Mouse (Mus musculus) E14TG2a.4 (cell line): ENCODE measurements around the gene Eya2.
A peak's percentile ranks its signal among the peaks of the same experiment; 100 is the strongest.

Experiments
- H3K27me3 ChIP-seq: 2 replicates; pipeline ENCODE4 v1.6.1; 2014; ENCODE audit warnings: low read length, control low read depth; ENCODE audit not compliant: insufficient read depth
- H3K36me3 ChIP-seq: 2 replicates; pipeline ENCODE4 v1.6.1; 2014; ENCODE audit warnings: low read length, control low read depth; ENCODE audit not compliant: insufficient read depth
- H3K4me1 ChIP-seq: replicated peaks from 2 replicates; pipeline ENCODE4 v1.6.1; 2014; ENCODE audit warnings: low read depth, low read length, control low read depth
- H3K4me3 ChIP-seq: replicated peaks from 2 replicates; pipeline ENCODE4 v1.5.1; 2014; ENCODE audit warnings: mild to moderate bottlenecking, low read length
- H3K9me3 ChIP-seq: 2 replicates; pipeline ENCODE4 v1.6.1; 2014; ENCODE audit warnings: low read length, control low read depth
- CTCF ChIP-seq: conservative IDR thresholded peaks from 2 replicates; pipeline ENCODE4 v1.5.1; 2014; ENCODE audit warnings: low read length
- NANOG ChIP-seq: IDR thresholded peaks from 2 replicates; pipeline ENCODE4 v1.6.1; 2014; ENCODE audit warnings: borderline replicate concordance, low read length, mixed read lengths
- POU5F1 ChIP-seq: IDR thresholded peaks from 2 replicates; pipeline ENCODE4 v1.6.1; 2014; ENCODE audit warnings: low read length, borderline replicate concordance

Eya2 gene

DNA sequence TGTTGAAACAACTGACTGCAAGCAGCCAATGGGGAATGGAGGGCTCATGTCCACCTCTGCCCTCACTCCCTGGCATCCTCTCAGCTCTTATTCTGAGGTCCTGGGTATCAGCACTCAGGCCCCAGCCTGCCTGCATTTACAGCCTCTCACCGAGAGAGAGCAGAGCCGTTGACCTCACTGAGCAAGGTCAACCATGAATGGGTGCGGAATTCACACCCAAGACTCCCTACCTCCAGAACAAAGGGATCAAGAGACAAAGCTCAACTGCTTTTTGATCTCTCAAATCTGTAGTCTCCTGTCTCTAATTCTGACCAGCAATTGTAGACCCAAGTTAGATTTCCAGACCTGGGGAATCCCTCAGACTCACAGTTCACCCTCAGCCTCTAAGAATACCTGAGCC lies 48.8 kb downstream of the Eya2 start:
- H3K9me3 ChIP-seq, result no peaks in the 10 kb centered on the region
- H3K27me3 ChIP-seq, result peaks cover 43% of the 10 kb centered on the region
- H3K4me1 ChIP-seq, result peaks cover 49% of the 10 kb centered on the region
- H3K4me3 ChIP-seq, result 0 out of 2 replicates have a peak overlapping the region, but pooled peaks have one; percentile 17
- TF ChIP-seq POU5F1, result no peak
- H3K36me3 ChIP-seq, result no peaks in the 10 kb centered on the region

DNA sequence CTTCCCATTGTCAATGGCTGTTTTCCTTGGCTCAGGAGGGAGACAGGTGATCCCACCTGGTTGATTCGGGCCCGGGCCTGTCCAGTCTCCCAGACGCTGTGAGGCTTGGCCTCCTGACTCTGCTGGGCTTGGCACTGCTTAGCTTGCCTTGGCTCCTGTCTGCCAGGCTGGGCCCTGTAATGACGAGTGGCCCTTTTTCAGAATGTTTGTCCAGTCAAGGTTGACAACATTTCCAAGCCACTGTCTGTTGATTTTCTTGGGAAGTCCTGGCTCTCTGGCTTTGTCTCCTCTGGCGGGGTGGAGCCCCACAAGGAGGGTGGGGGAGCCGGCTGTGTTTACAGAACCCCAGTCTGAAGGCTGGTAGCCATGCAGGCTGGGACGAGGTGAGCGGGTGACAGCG lies 49.2 kb downstream of the Eya2 start:
- no peaks in the 10 kb centered on the region for H3K9me3 ChIP-seq
- peaks cover 52% of the 10 kb centered on the region for H3K4me1 ChIP-seq
- H3K36me3 ChIP-seq, result no peaks in the 10 kb centered on the region
- 0 out of 2 replicates have a peak overlapping the region, but pooled peaks have one; percentile 17 for H3K4me3 ChIP-seq
- TF ChIP-seq CTCF, result no peak
- TF ChIP-seq NANOG, result no peak
- no peak for TF ChIP-seq POU5F1
- H3K27me3 ChIP-seq, result peaks cover 40% of the 10 kb centered on the region

DNA sequence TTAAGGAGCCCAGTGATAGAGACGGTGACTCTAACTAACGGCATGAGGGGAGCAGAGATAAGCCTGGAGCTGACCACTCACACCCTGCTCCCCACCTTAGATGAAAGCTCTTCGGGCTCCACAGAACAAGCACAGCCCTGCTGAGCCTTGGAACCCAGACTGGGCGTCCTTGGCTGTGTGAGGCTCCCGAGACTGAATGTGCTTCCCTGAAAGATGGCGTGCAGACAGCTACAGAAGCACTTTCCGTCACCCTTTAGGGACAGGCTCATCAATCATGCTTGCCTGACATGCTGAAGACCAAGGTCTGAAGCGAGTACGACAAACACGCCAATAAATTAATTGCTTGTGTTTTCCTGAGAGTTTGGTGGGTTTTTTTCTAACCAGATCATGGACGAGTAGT lies 56.2 kb downstream of the Eya2 start:
- H3K4me3 ChIP-seq, result no peak overlapping the region
- peaks cover 26% of the 10 kb centered on the region for H3K4me1 ChIP-seq
- H3K36me3 ChIP-seq, result no peaks in the 10 kb centered on the region
- no peaks in the 10 kb centered on the region for H3K9me3 ChIP-seq
- H3K27me3 ChIP-seq, result peaks cover 14% of the 10 kb centered on the region
- TF ChIP-seq NANOG (no peak), CTCF (no peak), POU5F1 (no peak)

DNA sequence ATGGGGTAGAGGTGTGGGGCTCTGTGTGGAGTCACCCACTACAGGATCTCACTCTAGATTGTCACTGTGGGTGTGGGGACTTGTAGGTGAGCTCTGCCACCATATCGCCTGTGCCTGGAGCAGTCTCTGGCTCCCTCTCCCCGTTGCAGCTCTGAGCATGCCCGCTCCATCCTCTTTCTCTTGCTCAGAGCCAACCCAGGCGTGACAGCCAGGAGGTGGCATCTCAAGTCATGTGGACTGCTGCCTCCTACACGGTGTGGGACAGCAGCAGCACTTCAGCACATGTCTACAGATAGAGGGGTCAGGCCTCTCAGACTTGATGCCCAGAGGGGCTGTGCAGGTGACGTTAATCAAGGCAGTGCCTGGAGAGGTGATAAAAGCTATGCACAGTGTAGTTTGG lies 57.4 kb downstream of the Eya2 start:
- no peaks in the 10 kb centered on the region for H3K36me3 ChIP-seq
- H3K4me3 ChIP-seq, result no peak overlapping the region
- H3K4me1 ChIP-seq, result peaks cover 22% of the 10 kb centered on the region
- no peaks in the 10 kb centered on the region for H3K9me3 ChIP-seq
- TF ChIP-seq NANOG, result no peak
- no peak for TF ChIP-seq CTCF
- TF ChIP-seq POU5F1, result no peak
- peaks cover 6% of the 10 kb centered on the region for H3K27me3 ChIP-seq

DNA sequence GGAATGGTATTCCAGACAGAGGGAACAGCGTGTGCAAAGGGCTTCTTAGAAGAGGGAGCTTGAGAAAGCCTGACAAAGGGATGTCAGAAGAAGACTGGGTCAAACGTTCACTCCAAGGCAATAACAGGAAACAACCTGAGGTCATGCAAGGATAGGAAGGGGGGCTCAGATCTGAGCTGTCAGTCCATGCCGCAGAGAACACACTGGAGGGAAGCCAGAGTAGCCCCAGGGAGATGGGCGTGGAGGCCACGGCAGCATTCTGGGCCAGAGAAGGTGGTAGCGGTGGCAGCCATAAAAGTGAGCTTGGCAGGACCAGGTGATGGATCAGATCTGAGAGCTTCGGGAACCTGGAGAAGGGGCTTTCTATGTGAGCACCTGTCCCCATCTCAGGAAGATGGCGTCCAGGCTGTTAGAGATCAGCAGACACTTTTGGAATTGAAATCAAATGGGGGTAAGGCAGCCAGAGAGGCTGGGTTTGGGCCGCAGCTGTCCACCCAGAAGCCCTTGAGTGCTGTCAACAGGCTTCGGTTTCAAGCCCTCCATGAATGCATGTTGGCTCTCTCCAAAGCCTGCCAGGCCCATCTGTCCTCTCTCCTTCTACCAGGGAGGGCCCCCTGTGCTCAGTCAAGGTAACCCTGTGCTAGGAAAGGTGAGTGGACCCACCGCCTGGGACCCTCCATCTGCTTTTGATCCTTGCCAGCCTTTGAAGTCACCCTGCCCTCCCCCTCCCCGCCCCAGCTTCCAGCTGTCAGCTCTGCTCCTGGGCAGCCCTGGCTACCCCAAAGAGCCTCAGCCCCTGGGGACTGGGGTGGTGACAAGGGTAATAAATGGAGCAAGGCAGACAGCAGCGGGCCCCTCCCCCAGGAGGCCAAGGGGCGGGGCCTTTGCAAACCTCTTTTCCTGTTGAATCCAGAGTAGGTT lies 58.4 kb downstream of the Eya2 start:
- Histone ChIP-seq H3K4me3 (peak overlapping the region; percentile 57), H3K36me3 (no peaks in the 10 kb centered on the region), H3K9me3 (no peaks in the 10 kb centered on the region), H3K27me3 (no peaks in the 10 kb centered on the region), H3K4me1 (peaks cover 19% of the 10 kb centered on the region)
- TF ChIP-seq POU5F1 (no peak), NANOG (no peak)

DNA sequence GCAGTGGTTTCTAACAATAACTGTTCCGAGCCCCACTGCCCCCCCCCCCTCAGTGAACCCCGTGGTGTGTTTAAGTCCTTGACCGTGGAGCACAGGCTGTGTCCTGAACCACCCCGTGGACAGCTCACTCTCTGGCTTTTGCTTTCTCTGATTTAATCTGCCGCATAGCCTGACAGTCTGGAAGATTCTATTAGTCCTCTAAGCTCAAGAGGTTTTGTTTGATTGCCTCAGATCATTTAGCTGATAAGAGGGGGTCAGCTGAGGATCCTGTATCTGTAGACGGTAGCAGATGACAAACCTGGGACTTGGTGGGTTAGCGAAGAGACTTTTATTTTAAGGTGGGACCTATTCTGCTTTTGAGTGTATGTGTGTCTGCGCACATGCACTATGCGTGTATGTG lies 59.3 kb downstream of the Eya2 start:
- no peak for TF ChIP-seq POU5F1
- TF ChIP-seq CTCF, result no peak
- no peak for TF ChIP-seq NANOG
- H3K9me3 ChIP-seq, result no peaks in the 10 kb centered on the region
- no peak overlapping the region for H3K4me3 ChIP-seq
- H3K4me1 ChIP-seq, result peaks cover 15% of the 10 kb centered on the region
- no peaks in the 10 kb centered on the region for H3K27me3 ChIP-seq
- no peaks in the 10 kb centered on the region for H3K36me3 ChIP-seq

DNA sequence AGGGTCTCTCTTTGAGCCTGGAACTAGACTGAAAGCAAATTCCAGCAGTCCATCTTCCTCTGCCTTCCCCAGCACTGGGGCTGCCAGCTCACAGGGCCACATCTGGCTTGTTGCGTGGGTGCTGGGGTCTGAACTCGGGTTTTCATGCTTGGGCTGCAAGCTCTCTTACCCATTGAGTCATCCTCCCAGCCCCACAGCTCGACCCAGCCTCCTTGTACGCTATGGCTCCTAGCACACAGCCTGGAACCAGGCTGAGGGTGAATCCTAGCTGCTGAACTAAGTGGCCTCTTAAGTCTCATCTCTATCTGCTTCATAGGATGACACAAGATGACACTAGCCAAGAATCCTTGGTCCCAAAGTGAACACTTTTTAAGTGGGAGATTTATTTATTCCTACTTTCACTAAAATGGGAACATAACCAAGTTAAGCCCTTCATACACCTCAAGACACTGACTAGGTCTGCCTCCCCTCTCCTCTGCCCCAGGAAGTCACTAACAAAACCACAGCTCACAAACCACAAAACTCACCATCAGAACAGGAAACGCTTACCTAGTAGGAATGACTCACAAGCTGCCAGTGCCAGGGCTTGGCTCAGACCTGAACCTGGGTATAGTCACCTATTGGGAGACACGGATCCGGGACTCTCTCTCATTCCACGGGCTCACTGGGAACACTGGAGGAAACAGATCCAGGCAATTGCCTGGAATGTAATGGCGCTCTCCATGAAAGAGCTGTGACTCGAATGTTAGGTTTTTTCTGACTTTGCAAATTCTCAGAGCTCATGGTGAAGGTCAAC lies 60.1 kb downstream of the Eya2 start:
- Histone ChIP-seq H3K9me3 (no peaks in the 10 kb centered on the region), H3K27me3 (no peaks in the 10 kb centered on the region), H3K4me1 (peaks cover 11% of the 10 kb centered on the region), H3K4me3 (no peak overlapping the region), H3K36me3 (no peaks in the 10 kb centered on the region)
- no peak for TF ChIP-seq CTCF
- TF ChIP-seq NANOG, result no peak
- TF ChIP-seq POU5F1, result no peak

DNA sequence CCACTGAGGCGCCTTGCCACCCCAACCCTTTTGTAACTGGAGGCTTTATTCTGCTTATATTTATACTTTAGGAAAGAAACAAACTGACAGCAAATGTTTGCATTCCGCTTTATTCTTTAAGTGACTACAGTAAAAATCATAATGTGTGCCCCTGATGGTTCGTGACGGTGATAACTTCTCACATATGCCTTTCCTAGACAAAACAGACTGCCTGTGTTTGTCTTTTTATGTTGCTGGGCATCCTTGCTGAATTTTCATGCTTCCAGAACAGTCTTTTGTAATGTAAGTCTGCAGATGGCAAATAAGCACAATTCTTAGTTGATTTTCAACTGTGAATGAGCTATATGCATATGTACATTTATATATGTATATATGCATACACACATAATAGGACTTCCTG lies 61.7 kb downstream of the Eya2 start:
- H3K9me3 ChIP-seq, result no peaks in the 10 kb centered on the region
- peaks cover 11% of the 10 kb centered on the region for H3K4me1 ChIP-seq
- H3K27me3 ChIP-seq, result no peaks in the 10 kb centered on the region
- TF ChIP-seq NANOG, result no peak
- no peak for TF ChIP-seq CTCF
- no peak for TF ChIP-seq POU5F1
- no peak overlapping the region for H3K4me3 ChIP-seq
- no peaks in the 10 kb centered on the region for H3K36me3 ChIP-seq

DNA sequence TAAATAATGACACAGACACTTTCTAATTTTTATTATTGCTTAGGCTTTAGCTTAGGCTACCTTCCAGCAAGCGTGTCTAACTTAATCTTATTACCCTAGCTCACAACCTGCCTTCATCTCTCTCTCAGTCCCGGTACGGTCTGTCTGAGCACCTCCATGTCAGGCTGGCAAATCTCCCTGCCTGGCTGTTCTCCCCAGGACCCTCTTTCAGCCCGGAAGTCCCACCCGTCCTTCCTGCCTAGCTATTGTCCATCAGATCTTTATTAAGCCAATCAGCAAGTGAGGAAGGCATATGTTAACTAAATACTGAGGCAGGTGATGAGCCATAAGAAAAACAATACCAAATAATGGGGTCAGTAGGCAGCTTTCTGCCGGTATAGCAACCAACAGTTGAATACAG lies 62.1 kb downstream of the Eya2 start:
- no peaks in the 10 kb centered on the region for H3K9me3 ChIP-seq
- H3K36me3 ChIP-seq, result no peaks in the 10 kb centered on the region
- H3K27me3 ChIP-seq, result no peaks in the 10 kb centered on the region
- no peak overlapping the region for H3K4me3 ChIP-seq
- H3K4me1 ChIP-seq, result peaks cover 11% of the 10 kb centered on the region
- TF ChIP-seq POU5F1, result no peak
- no peak for TF ChIP-seq NANOG
- no peak for TF ChIP-seq CTCF
